Mouse (Mus musculus): ENCODE measurements around the gene Olfr1418. TPM values are rescaled to one million over a fixed set of nuclear protein-coding genes. Genes with fewer than 3 reads are reported as not detected.

Gene Olfr1418
- polyA plus RNA-seq, 1 experiment: not detected

GRCm38 (mm10) chr19:11811688-11812365 lies 49.0 kb downstream of the Olfr1418 start:
- no peak overlapping the region for H3K27ac ChIP-seq (ENCODE audit: control insufficient read depth, insufficient read depth, low read depth, low read length)
- H3K27me3 ChIP-seq (ENCODE audit: control insufficient read depth, insufficient read depth, low read length): no peaks in the 10 kb centered on the region
- TF ChIP-seq CTCF (IDR thresholded peaks at IDR 0.05; ENCODE audit: control insufficient read depth, insufficient read depth, insufficient replicate concordance, low read depth, low read length) (no peak), POLR2A (IDR thresholded peaks at IDR 0.05; ENCODE audit: control insufficient read depth, low read depth, low read length) (no peak)
- H3K4me1 ChIP-seq (ENCODE audit: control insufficient read depth, insufficient read depth, low read length): no peaks in the 10 kb centered on the region
- H3K4me3 ChIP-seq (ENCODE audit: control insufficient read depth, low read depth, low read length): no peak overlapping the region
- no peaks in the 10 kb centered on the region for H3K36me3 ChIP-seq (ENCODE audit: control insufficient read depth, insufficient read depth, low read length)

- Histone ChIP-seq H3K4me1 (ENCODE audit: control insufficient read depth, insufficient read depth, low read length) (no peaks in the 10 kb centered on the region), H3K4me3 (ENCODE audit: control insufficient read depth, low read depth, low read length) (no peak overlapping the region), H3K27me3 (ENCODE audit: control insufficient read depth, insufficient read depth, low read length) (no peaks in the 10 kb centered on the region), H3K36me3 (ENCODE audit: control insufficient read depth, insufficient read depth, low read length) (no peaks in the 10 kb centered on the region), H3K27ac (ENCODE audit: control insufficient read depth, insufficient read depth, low read depth, low read length) (no peak overlapping the region)
- no peak for TF ChIP-seq CTCF (IDR thresholded peaks at IDR 0.05; ENCODE audit: control insufficient read depth, insufficient read depth, insufficient replicate concordance, low read depth, low read length)
- TF ChIP-seq POLR2A (IDR thresholded peaks at IDR 0.05; ENCODE audit: control insufficient read depth, low read depth, low read length): no peak
Measured at GRCm38 (mm10) chr19:11810856-11811255, 50.0 kb downstream of the Olfr1418 start.

- no peak for TF ChIP-seq POLR2A (IDR thresholded peaks at IDR 0.05; ENCODE audit: control insufficient read depth, low read depth, low read length)
- TF ChIP-seq CTCF (IDR thresholded peaks at IDR 0.05; ENCODE audit: control insufficient read depth, insufficient read depth, insufficient replicate concordance, low read depth, low read length): no peak
- no peak overlapping the region for H3K4me3 ChIP-seq (ENCODE audit: control insufficient read depth, low read depth, low read length)
- H3K36me3 ChIP-seq (ENCODE audit: control insufficient read depth, insufficient read depth, low read length): no peaks in the 10 kb centered on the region
- no peaks in the 10 kb centered on the region for H3K27me3 ChIP-seq (ENCODE audit: control insufficient read depth, insufficient read depth, low read length)
- no peaks in the 10 kb centered on the region for H3K4me1 ChIP-seq (ENCODE audit: control insufficient read depth, insufficient read depth, low read length)
- H3K27ac ChIP-seq (ENCODE audit: control insufficient read depth, insufficient read depth, low read depth, low read length): no peak overlapping the region
Measured at GRCm38 (mm10) chr19:11810003-11810758, 50.7 kb downstream of the Olfr1418 start.

- Histone ChIP-seq H3K27me3 (ENCODE audit: control insufficient read depth, insufficient read depth, low read length) (no peaks in the 10 kb centered on the region), H3K4me3 (ENCODE audit: control insufficient read depth, low read depth, low read length) (no peak overlapping the region), H3K27ac (ENCODE audit: control insufficient read depth, insufficient read depth, low read depth, low read length) (no peak overlapping the region)
Measured at GRCm38 (mm10) chr19:11808452-11808851, 52.4 kb downstream of the Olfr1418 start.

GRCm38 (mm10) chr19:11807822-11808221 lies 53.0 kb downstream of the Olfr1418 start:
- no peaks in the 10 kb centered on the region for H3K4me1 ChIP-seq (ENCODE audit: control insufficient read depth, insufficient read depth, low read length)
- H3K27me3 ChIP-seq (ENCODE audit: control insufficient read depth, insufficient read depth, low read length): no peaks in the 10 kb centered on the region
- TF ChIP-seq POLR2A (IDR thresholded peaks at IDR 0.05; ENCODE audit: control insufficient read depth, low read depth, low read length): no peak
- TF ChIP-seq CTCF (IDR thresholded peaks at IDR 0.05; ENCODE audit: control insufficient read depth, insufficient read depth, insufficient replicate concordance, low read depth, low read length): no peak
- H3K27ac ChIP-seq (ENCODE audit: control insufficient read depth, insufficient read depth, low read depth, low read length): no peak overlapping the region
- no peak overlapping the region for H3K4me3 ChIP-seq (ENCODE audit: control insufficient read depth, low read depth, low read length)
- H3K36me3 ChIP-seq (ENCODE audit: control insufficient read depth, insufficient read depth, low read length): no peaks in the 10 kb centered on the region

More at GRCm38 (mm10) chr19:11808452-11808851, 52.4 kb downstream of the Olfr1418 start:
- TF ChIP-seq POLR2A (IDR thresholded peaks at IDR 0.05; ENCODE audit: control insufficient read depth, low read depth, low read length) (no peak), CTCF (IDR thresholded peaks at IDR 0.05; ENCODE audit: control insufficient read depth, insufficient read depth, insufficient replicate concordance, low read depth, low read length) (no peak)
- Histone ChIP-seq H3K4me1 (ENCODE audit: control insufficient read depth, insufficient read depth, low read length) (no peaks in the 10 kb centered on the region), H3K36me3 (ENCODE audit: control insufficient read depth, insufficient read depth, low read length) (no peaks in the 10 kb centered on the region)

- no peak overlapping the region for H3K27ac ChIP-seq (ENCODE audit: control insufficient read depth, insufficient read depth, low read depth, low read length)
- H3K27me3 ChIP-seq (ENCODE audit: control insufficient read depth, insufficient read depth, low read length): no peaks in the 10 kb centered on the region
- H3K36me3 ChIP-seq (ENCODE audit: control insufficient read depth, insufficient read depth, low read length): no peaks in the 10 kb centered on the region
- no peak overlapping the region for H3K4me3 ChIP-seq (ENCODE audit: control insufficient read depth, low read depth, low read length)
- TF ChIP-seq POLR2A (IDR thresholded peaks at IDR 0.05; ENCODE audit: control insufficient read depth, low read depth, low read length) (no peak), CTCF (IDR thresholded peaks at IDR 0.05; ENCODE audit: control insufficient read depth, insufficient read depth, insufficient replicate concordance, low read depth, low read length) (no peak)
- H3K4me1 ChIP-seq (ENCODE audit: control insufficient read depth, insufficient read depth, low read length): no peaks in the 10 kb centered on the region
Measured at GRCm38 (mm10) chr19:11807251-11807650, 53.6 kb downstream of the Olfr1418 start.

GRCm38 (mm10) chr19:11804423-11804822 lies 56.4 kb downstream of the Olfr1418 start:
- Histone ChIP-seq H3K4me3 (ENCODE audit: control insufficient read depth, low read depth, low read length) (no peak overlapping the region), H3K27ac (ENCODE audit: control insufficient read depth, insufficient read depth, low read depth, low read length) (no peak overlapping the region), H3K27me3 (ENCODE audit: control insufficient read depth, insufficient read depth, low read length) (no peaks in the 10 kb centered on the region), H3K4me1 (ENCODE audit: control insufficient read depth, insufficient read depth, low read length) (no peaks in the 10 kb centered on the region), H3K36me3 (ENCODE audit: control insufficient read depth, insufficient read depth, low read length) (no peaks in the 10 kb centered on the region)
- TF ChIP-seq POLR2A (IDR thresholded peaks at IDR 0.05; ENCODE audit: control insufficient read depth, low read depth, low read length): no peak
- TF ChIP-seq CTCF (IDR thresholded peaks at IDR 0.05; ENCODE audit: control insufficient read depth, insufficient read depth, insufficient replicate concordance, low read depth, low read length): no peak

Other genes with a start within 250 kb of the Olfr1418 start
- gene Ms4a2, start 237.3 kb downstream of the Olfr1418 start, polyA plus RNA-seq (2012; rRNA removed): not detected in 2 replicates
- gene Ms4a3, start 220.2 kb downstream of the Olfr1418 start, polyA plus RNA-seq (2012; rRNA removed): not detected in 2 replicates
- not detected in 2 replicates for gene Oosp2, start 200.5 kb downstream of the Olfr1418 start, polyA plus RNA-seq (2012; rRNA removed)
- not detected in 2 replicates for gene Oosp1, start 169.9 kb downstream of the Olfr1418 start, polyA plus RNA-seq (2012; rRNA removed)
- gene Oosp3, start 164.0 kb downstream of the Olfr1418 start, polyA plus RNA-seq (2012; rRNA removed): not detected in 2 replicates
- 0.82 and 0.90 TPM in 2 replicates for gene Gif, start 113.5 kb downstream of the Olfr1418 start, polyA plus RNA-seq (2012; rRNA removed)
- 19.5 and 20.4 TPM in 2 replicates for gene Mrpl16, start 90.7 kb downstream of the Olfr1418 start, polyA plus RNA-seq (2012; rRNA removed)
- gene Stx3, start 41.7 kb downstream of the Olfr1418 start, polyA plus RNA-seq (2012; rRNA removed): 0.61 and 0.87 TPM in 2 replicates
- not detected in 2 replicates for gene Olfr1417, start 21.8 kb downstream of the Olfr1418 start, polyA plus RNA-seq (2012; rRNA removed)
- 0.05 and 0.06 TPM in 2 replicates for gene Olfr1419, start 14.0 kb upstream of the Olfr1418 start, polyA plus RNA-seq (2012; rRNA removed)
- gene Olfr1420, start 25.5 kb upstream of the Olfr1418 start, polyA plus RNA-seq (2012; rRNA removed): not detected in 2 replicates
- 6.6 and 8.2 TPM in 2 replicates for gene Patl1, start 51.3 kb upstream of the Olfr1418 start, polyA plus RNA-seq (2012; rRNA removed)
- 23.0 and 24.4 TPM in 2 replicates for gene Osbp, start 104.9 kb upstream of the Olfr1418 start, polyA plus RNA-seq (2012; rRNA removed)
- not detected in 2 replicates for gene Olfr1423, start 180.3 kb upstream of the Olfr1418 start, polyA plus RNA-seq (2012; rRNA removed)
- gene Olfr1424, start 201.6 kb upstream of the Olfr1418 start, polyA plus RNA-seq (2012; rRNA removed): 0.12 TPM in 1 of 2 replicates, not detected in the other
- gene Olfr1425, start 216.7 kb upstream of the Olfr1418 start, polyA plus RNA-seq (2012; rRNA removed): not detected in 2 replicates
- gene Olfr1426, start 230.9 kb upstream of the Olfr1418 start, polyA plus RNA-seq (2012; rRNA removed): not detected in 2 replicates
- not detected in 2 replicates for gene Olfr1427, start 242.3 kb upstream of the Olfr1418 start, polyA plus RNA-seq (2012; rRNA removed)

All from testis, adult 2 months (tissue).